Mouse (Mus musculus) kidney, adult 2 months (tissue): ENCODE measurements around the gene Hsh2d. TPM values are rescaled to one million over a fixed set of nuclear protein-coding genes. Genes with fewer than 3 reads are reported as not detected.

Experiments used
- DNase-seq: peaks from one replicate; pipeline ENCODE4 v3.0.0; 2021
- H3K27ac ChIP-seq: fragments of 200-500 bp; 2 replicates; pipeline ENCODE4 v1.5.1; 2012; ENCODE audit warnings: low read depth, low read length, control low read depth, inconsistent platforms; ENCODE audit not compliant: insufficient read depth
- H3K27me3 ChIP-seq: fragments of 200-500 bp; replicated peaks from 2 replicates; pipeline ENCODE4 v1.6.1; 2012; ENCODE audit warnings: mild to moderate bottlenecking, moderate library complexity, low read length, inconsistent platforms; ENCODE audit not compliant: control insufficient read depth, insufficient read depth
- H3K36me3 ChIP-seq: fragments of 200-500 bp; 2 replicates; pipeline ENCODE4 v1.6.1; 2012; ENCODE audit warnings: mild to moderate bottlenecking, moderate library complexity, low read length, inconsistent platforms; ENCODE audit not compliant: control insufficient read depth, insufficient read depth
- H3K4me1 ChIP-seq: fragments of 200-500 bp; 2 replicates; pipeline ENCODE4 v1.6.1; 2011; ENCODE audit warnings: low read length; ENCODE audit not compliant: control insufficient read depth, insufficient read depth
- H3K4me3 ChIP-seq: fragments of 200-500 bp; 2 replicates; pipeline ENCODE4 v1.5.1; 2011; ENCODE audit warnings: mild to moderate bottlenecking, low read depth, low read length, control low read depth; ENCODE audit not compliant: insufficient read depth
- CTCF ChIP-seq: fragments of 200-500 bp; conservative IDR thresholded peaks from 2 replicates; pipeline ENCODE4 v1.5.1; 2011; ENCODE audit warnings: low read depth, mild to moderate bottlenecking, control low read depth, low read length, moderate library complexity, mixed read lengths; ENCODE audit not compliant: insufficient read depth, insufficient read length
- POLR2A ChIP-seq: fragments of 200-500 bp; IDR thresholded peaks from one replicate; pipeline ENCODE4 v1.6.1; 2011; ENCODE audit warnings: low read depth, low read length, control low read depth
- WGBS: fragments of 180-500 bp; shearing (Covaris S2); methylation state at CpG from one replicate; pipeline ENCODE4 v1.1.7; 2018; 5-methylcytosine and 5-hydroxymethylcytosine counted together
- polyA plus RNA-seq: library from polyadenylated mRNA; depleted of rRNA; stranded (reverse); fragments of >200 nt; gene quantifications from 2 replicates; pipeline ENCODE4 v1.2.3, GENCODE M21; 2012

Hsh2d gene
- polyA plus RNA-seq, 1 experiment, result 1.9 TPM

- no peak for DNase-seq
- no peak overlapping the region for H3K4me3 ChIP-seq
- no peaks in the 10 kb centered on the region for H3K36me3 ChIP-seq
- no peak overlapping the region for H3K27ac ChIP-seq
- no peaks in the 10 kb centered on the region for H3K27me3 ChIP-seq
- no peaks in the 10 kb centered on the region for H3K4me1 ChIP-seq
- TF ChIP-seq CTCF (no peak), POLR2A (no peak)
Observed at GRCm38 (mm10) chr8:72192065-72192464, 2.6 kb downstream of the Hsh2d start.

GRCm38 (mm10) chr8:72197997-72198396 lies 8.6 kb downstream of the Hsh2d start:
- Histone ChIP-seq H3K4me1 (no peaks in the 10 kb centered on the region), H3K4me3 (no peak overlapping the region), H3K27ac (no peak overlapping the region), H3K36me3 (no peaks in the 10 kb centered on the region), H3K27me3 (no peaks in the 10 kb centered on the region)
- 68% methylated on average over 8 of the region's 8 CpGs for WGBS
- no peak for DNase-seq
- no peak for TF ChIP-seq CTCF
- TF ChIP-seq POLR2A, result no peak

GRCm38 (mm10) chr8:72208582-72208981 lies 19.1 kb downstream of the Hsh2d start:
- Histone ChIP-seq H3K27me3 (no peaks in the 10 kb centered on the region), H3K4me3 (no peak overlapping the region), H3K4me1 (no peaks in the 10 kb centered on the region), H3K27ac (no peak overlapping the region), H3K36me3 (no peaks in the 10 kb centered on the region)
- DNase-seq, result no peak
- WGBS, result 78% methylated on average over 1 of the region's 1 CpGs
- TF ChIP-seq CTCF (no peak), POLR2A (no peak)

- DNase-seq, result peak; percentile 16
- Histone ChIP-seq H3K27ac (no peak overlapping the region), H3K4me1 (no peaks in the 10 kb centered on the region), H3K36me3 (no peaks in the 10 kb centered on the region), H3K4me3 (no peak overlapping the region), H3K27me3 (no peaks in the 10 kb centered on the region)
- WGBS, result 66% methylated on average over 4 of the region's 4 CpGs
- TF ChIP-seq CTCF (no peak), POLR2A (no peak)
Observed at GRCm38 (mm10) chr8:72210222-72210621, 20.8 kb downstream of the Hsh2d start.

GRCm38 (mm10) chr8:72210710-72211109 lies 21.3 kb downstream of the Hsh2d start:
- 70% methylated on average over 2 of the region's 2 CpGs for WGBS

DNA sequence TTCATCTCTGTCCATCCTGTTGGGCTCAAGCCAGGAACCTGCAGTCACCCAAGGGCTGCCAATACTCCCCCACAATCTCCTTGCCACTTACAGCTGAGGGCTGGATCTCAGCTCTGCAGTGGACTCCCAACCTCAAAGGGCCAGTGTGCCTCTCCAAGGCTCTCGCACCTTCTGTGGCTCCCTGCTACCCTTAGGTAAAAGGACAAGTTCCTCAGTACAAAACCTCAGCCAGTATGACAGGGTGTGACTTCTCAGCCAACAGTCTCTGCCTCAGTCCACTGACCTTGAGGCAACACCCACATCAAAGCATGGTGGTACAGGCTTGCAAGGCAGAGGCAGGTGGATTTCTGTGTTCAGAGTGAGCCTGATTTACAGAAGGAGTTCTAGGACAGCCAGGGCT lies 22.4 kb downstream of the Hsh2d start:
- WGBS, result 81% methylated on average over 1 of the region's 1 CpGs
- Histone ChIP-seq H3K27ac (no peak overlapping the region), H3K4me1 (no peaks in the 10 kb centered on the region), H3K36me3 (no peaks in the 10 kb centered on the region), H3K27me3 (no peaks in the 10 kb centered on the region), H3K4me3 (no peak overlapping the region)
- no peak for TF ChIP-seq CTCF
- no peak for TF ChIP-seq POLR2A
- DNase-seq, result no peak

More at GRCm38 (mm10) chr8:72210710-72211109, 21.3 kb downstream of the Hsh2d start:
- Histone ChIP-seq H3K36me3 (no peaks in the 10 kb centered on the region), H3K4me3 (no peak overlapping the region), H3K27me3 (no peaks in the 10 kb centered on the region), H3K27ac (no peak overlapping the region), H3K4me1 (no peaks in the 10 kb centered on the region)
- DNase-seq, result no peak
- TF ChIP-seq POLR2A (no peak), CTCF (no peak)

- Histone ChIP-seq H3K27me3 (no peaks in the 10 kb centered on the region), H3K4me3 (no peak within 1 kb of the TSS), H3K4me1 (no peaks in the 10 kb centered on the region), H3K27ac (no peak within 1 kb of the TSS), H3K36me3 (no peaks in the 10 kb centered on the region)
- no peak for DNase-seq
- WGBS, result 31% methylated on average over 4 of the region's 4 CpGs
- TF ChIP-seq POLR2A (no peak), CTCF (no peak)
Observed at GRCm38 (mm10) chr8:72212751-72213150, 23.3 kb downstream of the Hsh2d start, which contains the start of gene Cib3. Gene Cib3, minus strand, starts transcription at chr8:72212837.

GRCm38 (mm10) chr8:72213536-72213935 lies 24.1 kb downstream of the Hsh2d start, which contains the start of gene Gm11034:
Gene Gm11034, minus strand, starts transcription at chr8:72213636.
- 80% methylated on average over 4 of the region's 4 CpGs for WGBS

More at GRCm38 (mm10) chr8:72213536-72213935, 24.1 kb downstream of the Hsh2d start, which contains the start of gene Gm11034:
- Histone ChIP-seq H3K36me3 (no peaks in the 10 kb centered on the region), H3K27me3 (no peaks in the 10 kb centered on the region), H3K4me3 (no peak within 1 kb of the TSS), H3K4me1 (no peaks in the 10 kb centered on the region), H3K27ac (no peak within 1 kb of the TSS)
- no peak for DNase-seq
- TF ChIP-seq POLR2A (no peak), CTCF (no peak)
